Comparison of ENCODE assay signal across 19 mouse cellular contexts in the genomic region with DNA sequence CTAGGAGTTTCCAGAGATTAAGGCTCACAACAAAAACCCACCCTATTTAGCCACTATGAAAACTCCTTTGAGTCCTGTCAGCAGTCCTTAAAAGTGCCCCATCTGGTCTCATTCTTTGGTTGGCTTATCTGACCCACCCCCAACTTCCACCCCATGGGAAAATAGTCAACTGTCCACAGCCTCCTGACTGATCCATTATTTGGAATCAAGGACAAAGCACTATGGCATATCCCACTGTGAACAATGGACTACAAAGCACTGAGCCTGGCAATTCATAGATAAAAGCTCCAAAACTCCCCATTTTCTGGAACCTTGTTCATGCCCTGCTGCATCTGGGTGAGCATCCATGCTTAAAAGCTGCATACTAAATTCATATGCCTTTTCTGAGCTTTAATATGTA. TPM values are rescaled to one million over a fixed set of nuclear protein-coding genes. Genes with fewer than 3 reads are reported as not detected.
DNase-seq lines count a peak whose midpoint lies in the region; ATAC-seq lines count a peak whose summit lies in the region.
"Had no signal": no experiment of that assay in that cellular context is flagged by ENCODE, and none has a peak within 500 bp of the region (broad histone marks: within the 10 kb centered on the region; RNA-seq: fewer than 3 reads in every experiment).

No protein-coding gene starts in this region.

- H3K4me1 ChIP-seq in neural tube, embryonic 11.5 days (ENCODE audit: control insufficient read depth, insufficient read depth, low read length) = no peaks in the 10 kb centered on the region
- H3K4me1 ChIP-seq in hindbrain, embryonic 10.5 days (replicated peaks) = peaks cover 11% of the 10 kb centered on the region; the same call in 1 of the 2 replicates
- H3K4me1 ChIP-seq in midbrain, embryonic 11.5 days (ENCODE audit: control insufficient read depth, insufficient read depth, low read length) = no peaks in the 10 kb centered on the region
- no peaks in the 10 kb centered on the region for H3K4me1 ChIP-seq in liver, embryonic 12.5 days
- H3K4me1 ChIP-seq in heart, embryonic 12.5 days (replicated peaks) = peaks cover 11% of the 10 kb centered on the region

- no peaks in the 10 kb centered on the region for H3K27me3 ChIP-seq in neural tube, embryonic 11.5 days (ENCODE audit: control insufficient read depth, insufficient read depth, low read length)
- no peaks in the 10 kb centered on the region for H3K27me3 ChIP-seq in hindbrain, embryonic 10.5 days (ENCODE audit: insufficient read depth, poor library complexity, severe bottlenecking)
- H3K27me3 ChIP-seq in midbrain, embryonic 11.5 days (ENCODE audit: control insufficient read depth, insufficient read depth, low read length) = no peaks in the 10 kb centered on the region
- no peaks in the 10 kb centered on the region for H3K27me3 ChIP-seq in liver, embryonic 12.5 days (replicated peaks)
- H3K27me3 ChIP-seq in heart, embryonic 12.5 days (replicated peaks) = no peaks in the 10 kb centered on the region
- H3K27me3 ChIP-seq: kidney, embryonic 15.5 days; limb, embryonic 12.5 days; liver, embryonic 15.5 days had no signal

- ATAC-seq in neural tube, embryonic 11.5 days (ENCODE audit: insufficient read depth, low FRiP score, low TSS enrichment) = peak; percentile 28; the same call in 1 of the 2 replicates
- ATAC-seq in midbrain, embryonic 11.5 days (ENCODE audit: low FRiP score) = peak; percentile 76
- ATAC-seq in liver, embryonic 12.5 days = no peak
- no peak for ATAC-seq in heart, embryonic 12.5 days (ENCODE audit: insufficient number of reproducible peaks, low FRiP score)
- ATAC-seq: activated CD4-positive, CD25-positive, alpha-beta regulatory T cell, adult 4 months; inflammation-experienced regulatory T-cells, adult 6 months had no signal

- no peak overlapping the region for H3K4me3 ChIP-seq in neural tube, embryonic 11.5 days (ENCODE audit: low read depth, low read length)
- H3K4me3 ChIP-seq in hindbrain, embryonic 10.5 days = peak overlapping the region; percentile 68
- peak overlapping the region; percentile 7 for H3K4me3 ChIP-seq in midbrain, embryonic 11.5 days (ENCODE audit: low read depth, low read length)
- H3K4me3 ChIP-seq in liver, embryonic 12.5 days = no peak overlapping the region
- no peak overlapping the region for H3K4me3 ChIP-seq in heart, embryonic 12.5 days
- H3K4me3 ChIP-seq: erythroblast, embryonic 14.5 days; kidney, embryonic 15.5 days; left cerebral cortex, adult 2 months; limb, embryonic 12.5 days; liver, embryonic 15.5 days had no signal

- peak overlapping the region; percentile 12; the same call in 1 of the 2 replicates for H3K4me2 ChIP-seq in neural tube, embryonic 11.5 days (ENCODE audit: low read depth)
- peak overlapping the region; percentile 32 for H3K4me2 ChIP-seq in midbrain, embryonic 11.5 days
- no peak overlapping the region for H3K4me2 ChIP-seq in liver, embryonic 12.5 days
- no peak overlapping the region for H3K4me2 ChIP-seq in heart, embryonic 12.5 days
- H3K4me2 ChIP-seq: kidney, embryonic 15.5 days; limb, embryonic 12.5 days; liver, embryonic 15.5 days had no signal

- peak overlapping the region; percentile 75 for H3K27ac ChIP-seq in neural tube, embryonic 11.5 days (ENCODE audit: low read depth, low read length)
- peak overlapping the region; percentile 95 for H3K27ac ChIP-seq in hindbrain, embryonic 10.5 days
- H3K27ac ChIP-seq in midbrain, embryonic 11.5 days (ENCODE audit: low read depth, low read length) = peak overlapping the region; percentile 77
- H3K27ac ChIP-seq in liver, embryonic 12.5 days = no peak overlapping the region
- H3K27ac ChIP-seq in heart, embryonic 12.5 days (ENCODE audit: poor library complexity, severe bottlenecking) = no peak overlapping the region
- H3K27ac ChIP-seq: kidney, embryonic 15.5 days; left cerebral cortex, adult 2 months; limb, embryonic 12.5 days; liver, embryonic 15.5 days had no signal

- no peaks in the 10 kb centered on the region for H3K9me3 ChIP-seq in neural tube, embryonic 11.5 days (ENCODE audit: control insufficient read depth, low read length)
- peaks cover 20% of the 10 kb centered on the region for H3K9me3 ChIP-seq in hindbrain, embryonic 10.5 days
- H3K9me3 ChIP-seq in midbrain, embryonic 11.5 days (ENCODE audit: control insufficient read depth, low read length) = no peaks in the 10 kb centered on the region
- H3K9me3 ChIP-seq in liver, embryonic 12.5 days (replicated peaks) = 0 out of 2 replicates have a peak, but pooled peaks cover 12% of the 10 kb centered on the region
- H3K9me3 ChIP-seq in heart, embryonic 12.5 days (replicated peaks) = peaks cover 26% of the 10 kb centered on the region
- H3K9me3 ChIP-seq: kidney, embryonic 15.5 days; liver, embryonic 15.5 days had no signal

- DNase-seq in neural tube, embryonic 11.5 days (ENCODE audit: low spot score) = peak; percentile 60
- DNase-seq in neural tube, embryonic 10.5 days (ENCODE audit: extremely low spot score, low spot score) = no peak
- peak; percentile 57 for DNase-seq in hindbrain, embryonic 10.5 days (ENCODE audit: low spot score)
- DNase-seq in midbrain, embryonic 11.5 days (ENCODE audit: low spot score, missing footprints) = peak; percentile 92
- DNase-seq in gastrocnemius, postnatal 10 days = no peak
- no peak for DNase-seq in adrenal gland, adult 18-20 months (ENCODE audit: low spot score in 2 of 2)
- DNase-seq: heart, adult 18-20 months; lung, postnatal 14 days; thymus, postnatal 25 days had no signal

- peak overlapping the region; percentile 39 for H3K9ac ChIP-seq in neural tube, embryonic 11.5 days (ENCODE audit: low read length)
- peak overlapping the region; percentile 38; the same call in 1 of the 2 replicates for H3K9ac ChIP-seq in midbrain, embryonic 11.5 days (ENCODE audit: low read length)
- no peak overlapping the region for H3K9ac ChIP-seq in liver, embryonic 12.5 days
- H3K9ac ChIP-seq in heart, embryonic 12.5 days = no peak overlapping the region
- H3K9ac ChIP-seq: kidney, embryonic 15.5 days; limb, embryonic 12.5 days; liver, embryonic 15.5 days had no signal

- H3K36me3 ChIP-seq in neural tube, embryonic 11.5 days (ENCODE audit: control insufficient read depth, insufficient read depth, low read length) = no peaks in the 10 kb centered on the region
- H3K36me3 ChIP-seq in hindbrain, embryonic 10.5 days = no peaks in the 10 kb centered on the region
- no peaks in the 10 kb centered on the region for H3K36me3 ChIP-seq in midbrain, embryonic 11.5 days (ENCODE audit: control insufficient read depth, insufficient read depth, low read length)
- no peaks in the 10 kb centered on the region for H3K36me3 ChIP-seq in liver, embryonic 12.5 days
- no peaks in the 10 kb centered on the region for H3K36me3 ChIP-seq in heart, embryonic 12.5 days
- H3K36me3 ChIP-seq: kidney, embryonic 15.5 days; limb, embryonic 12.5 days; liver, embryonic 15.5 days had no signal

RNA-seq across cellular contexts. Expression of a gene that starts 3.8 kb away (rescaled TPM):
- 12.7 and 13.2 TPM in 2 replicates for polyA plus RNA-seq in neural tube, embryonic 11.5 days (2014; fragmentation: Nextera tagmentation; extraction: Ambion mirVana)
- 15.4 and 15.5 TPM in 2 replicates for polyA plus RNA-seq in hindbrain, embryonic 10.5 days (2016; fragmentation: Nextera tagmentation; extraction: Ambion mirVana)
- 21.9 and 22.4 TPM in 2 replicates for polyA plus RNA-seq in midbrain, embryonic 11.5 days (2014; fragmentation: Nextera tagmentation; extraction: Ambion mirVana)
- polyA plus RNA-seq in liver, embryonic 12.5 days (2016; fragmentation: Nextera tagmentation; extraction: Ambion mirVana) = 1.1 and 1.4 TPM in 2 replicates
- total RNA-seq in gastrocnemius, postnatal 10 days (2021) = 1 to 10 TPM in 1 of 2 experiments, under 1 TPM in 1; 0.80 to 1.0 TPM
- 2.7 and 3.4 TPM in 2 replicates for polyA plus RNA-seq in heart, embryonic 12.5 days (2016; fragmentation: Nextera tagmentation; extraction: Ambion mirVana)
- total RNA-seq in adrenal gland, adult 18-20 months (2021) = 1 to 10 TPM; 1.2 to 1.3 TPM
- polyA plus RNA-seq: erythroblast, embryonic 14.5 days; inflammation-experienced regulatory T-cells, adult 6 months had no signal

RNA-seq across cellular contexts. Expression of a gene that starts 39.4 kb away (rescaled TPM):
- polyA plus RNA-seq in neural tube, embryonic 11.5 days (2014; fragmentation: Nextera tagmentation; extraction: Ambion mirVana) = 6.0 and 7.5 TPM in 2 replicates
- polyA plus RNA-seq in hindbrain, embryonic 10.5 days (2016; fragmentation: Nextera tagmentation; extraction: Ambion mirVana) = 5.5 and 11.8 TPM in 2 replicates
- 8.6 and 9.6 TPM in 2 replicates for polyA plus RNA-seq in midbrain, embryonic 11.5 days (2014; fragmentation: Nextera tagmentation; extraction: Ambion mirVana)
- polyA plus RNA-seq in liver, embryonic 12.5 days (2016; fragmentation: Nextera tagmentation; extraction: Ambion mirVana) = 0.08 and 0.11 TPM in 2 replicates
- total RNA-seq in gastrocnemius, postnatal 10 days (2021) = 1 to 10 TPM; 1.4 to 1.8 TPM
- polyA plus RNA-seq in heart, embryonic 12.5 days (2016; fragmentation: Nextera tagmentation; extraction: Ambion mirVana) = 0.46 and 0.49 TPM in 2 replicates
- total RNA-seq in adrenal gland, adult 18-20 months (2021) = 1 to 10 TPM in 1 of 2 experiments, under 1 TPM in 1; 0.80 to 1.2 TPM
- total RNA-seq: heart, adult 18-20 months had no signal
- polyA plus RNA-seq: activated CD4-positive, CD25-positive, alpha-beta regulatory T cell, adult 4 months; inflammation-experienced regulatory T-cells, adult 6 months; spleen, adult 2 months had no signal

RNA-seq across cellular contexts. Expression of a gene that starts 48.1 kb away (rescaled TPM):
- polyA plus RNA-seq in neural tube, embryonic 11.5 days (2014; fragmentation: Nextera tagmentation; extraction: Ambion mirVana) = 61.6 and 63.7 TPM in 2 replicates
- polyA plus RNA-seq in hindbrain, embryonic 10.5 days (2016; fragmentation: Nextera tagmentation; extraction: Ambion mirVana) = 81.5 and 99.4 TPM in 2 replicates
- 77.6 and 77.8 TPM in 2 replicates for polyA plus RNA-seq in midbrain, embryonic 11.5 days (2014; fragmentation: Nextera tagmentation; extraction: Ambion mirVana)
- polyA plus RNA-seq in liver, embryonic 12.5 days (2016; fragmentation: Nextera tagmentation; extraction: Ambion mirVana) = 6.2 TPM in 2 replicates
- 1 to 10 TPM; 4.4 to 7.1 TPM for total RNA-seq in gastrocnemius, postnatal 10 days (2021)
- polyA plus RNA-seq in heart, embryonic 12.5 days (2016; fragmentation: Nextera tagmentation; extraction: Ambion mirVana) = 11.9 and 13.5 TPM in 2 replicates
- total RNA-seq in adrenal gland, adult 18-20 months (2021) = 1 to 10 TPM in 1 of 2 experiments, under 1 TPM in 1; 0.64 to 1.1 TPM
- polyA plus RNA-seq: inflammation-experienced regulatory T-cells, adult 6 months had no signal

Comparison
In these comparisons a context has a peak if more than half of its experiments do, and no peak if none do; other contexts are left out.
1. DNase-seq: peak in neural tube, embryonic 11.5 days (single experiment), hindbrain, embryonic 10.5 days (single experiment) and midbrain, embryonic 11.5 days (single experiment); none in neural tube, embryonic 10.5 days (single experiment), gastrocnemius, postnatal 10 days (single experiment) and adrenal gland, adult 18-20 months (0 of 2).
2. ATAC-seq: peak in neural tube, embryonic 11.5 days (single experiment) and midbrain, embryonic 11.5 days (single experiment); none in liver, embryonic 12.5 days (single experiment) and heart, embryonic 12.5 days (single experiment).
3. H3K27ac ChIP-seq: peak in neural tube, embryonic 11.5 days (single experiment), hindbrain, embryonic 10.5 days (single experiment) and midbrain, embryonic 11.5 days (single experiment); none in liver, embryonic 12.5 days (single experiment) and heart, embryonic 12.5 days (single experiment).
4. H3K4me2 ChIP-seq: peak in neural tube, embryonic 11.5 days (single experiment) and midbrain, embryonic 11.5 days (single experiment); none in liver, embryonic 12.5 days (single experiment) and heart, embryonic 12.5 days (single experiment).
5. H3K4me3 ChIP-seq: peak in hindbrain, embryonic 10.5 days (single experiment) and midbrain, embryonic 11.5 days (single experiment); none in neural tube, embryonic 11.5 days (single experiment), liver, embryonic 12.5 days (single experiment) and heart, embryonic 12.5 days (single experiment).
6. H3K9ac ChIP-seq: peak in neural tube, embryonic 11.5 days (single experiment) and midbrain, embryonic 11.5 days (single experiment); none in liver, embryonic 12.5 days (single experiment) and heart, embryonic 12.5 days (single experiment).